Mouse (Mus musculus): ENCODE data around the gene Tpm1. TPM values are rescaled to one million over a fixed set of nuclear protein-coding genes. Genes with fewer than 3 reads are reported as not detected.

Gene Tpm1
- polyA plus RNA-seq, 1 experiment from 2014 or later, result 395 TPM

DNA sequence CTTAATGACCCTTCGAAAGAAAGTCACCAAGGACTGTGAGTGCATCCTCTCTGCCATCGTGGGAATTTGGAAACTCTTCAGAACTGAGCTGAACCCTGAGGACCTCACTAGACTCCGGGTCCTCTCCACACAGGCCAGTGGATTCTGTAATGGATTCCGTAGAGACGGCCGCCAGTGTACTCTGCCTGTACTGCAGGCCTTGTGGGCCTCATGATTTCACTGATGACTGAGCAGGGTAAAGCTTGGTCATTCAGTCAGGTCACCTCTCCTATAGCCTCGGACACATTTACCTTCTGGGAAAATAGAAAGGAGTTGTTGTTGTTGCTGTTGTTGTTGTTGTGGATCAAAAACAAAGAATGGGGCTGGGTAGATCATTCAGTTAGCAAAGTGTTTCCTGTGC is 67.1 kb downstream of the Tpm1 start:
- WGBS, result 85% methylated on average over 7 of the region's 7 CpGs

DNA sequence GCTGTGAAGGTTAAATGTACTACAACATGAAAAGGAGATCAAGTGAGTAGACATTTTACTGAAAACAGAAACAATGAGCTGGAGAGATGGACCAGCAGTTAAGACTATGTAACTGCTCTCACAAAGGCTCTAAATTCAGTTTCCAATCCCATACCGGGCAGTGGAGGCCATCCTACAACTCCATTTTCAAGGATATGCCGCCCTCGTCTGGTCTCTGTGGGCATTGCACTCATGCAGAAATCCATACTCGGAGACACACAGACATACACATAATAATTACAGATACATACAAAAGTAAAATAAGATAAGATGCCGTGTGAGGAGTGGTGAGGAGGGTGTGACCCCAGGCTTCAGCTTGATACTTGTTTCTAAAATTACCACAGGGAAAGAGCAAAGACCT is 68.7 kb downstream of the Tpm1 start:
- H3K9me3 ChIP-seq (ENCODE audit: control insufficient read depth, low read length), result no peaks in the 10 kb centered on the region
- no peak overlapping the region for H3K9ac ChIP-seq (ENCODE audit: low read length)
- H3K4me3 ChIP-seq (ENCODE audit: low read depth, low read length), result no peak overlapping the region
- ATAC-seq (ENCODE audit: insufficient number of reproducible peaks, low FRiP score, low TSS enrichment, low read depth) (no peak), DNase-seq (ENCODE audit: low spot score) (peak; percentile 88)
- no peaks in the 10 kb centered on the region for H3K36me3 ChIP-seq (ENCODE audit: control insufficient read depth, insufficient read depth, low read length)
- H3K4me2 ChIP-seq (ENCODE audit: low read depth, severe bottlenecking), result no peak overlapping the region
- H3K4me1 ChIP-seq (ENCODE audit: control insufficient read depth, insufficient read depth, low read length), result no peaks in the 10 kb centered on the region
- H3K27ac ChIP-seq (replicated peaks; ENCODE audit: low read depth, low read length), result no peak overlapping the region
- no peaks in the 10 kb centered on the region for H3K27me3 ChIP-seq (ENCODE audit: control insufficient read depth, insufficient read depth, low read length)
- 16% methylated on average over 5 of the region's 5 CpGs for WGBS

More for the DNA sequence above, 67.1 kb downstream of the Tpm1 start:
- Histone ChIP-seq H3K9ac (ENCODE audit: low read length) (no peak overlapping the region), H3K9me3 (ENCODE audit: control insufficient read depth, low read length) (no peaks in the 10 kb centered on the region), H3K4me2 (ENCODE audit: low read depth, severe bottlenecking) (no peak overlapping the region), H3K4me1 (ENCODE audit: control insufficient read depth, insufficient read depth, low read length) (no peaks in the 10 kb centered on the region), H3K4me3 (ENCODE audit: low read depth, low read length) (no peak overlapping the region), H3K27me3 (ENCODE audit: control insufficient read depth, insufficient read depth, low read length) (no peaks in the 10 kb centered on the region), H3K36me3 (ENCODE audit: control insufficient read depth, insufficient read depth, low read length) (no peaks in the 10 kb centered on the region), H3K27ac (replicated peaks; ENCODE audit: low read depth, low read length) (no peak overlapping the region)
- no peak for DNase-seq (ENCODE audit: low spot score)
- ATAC-seq (ENCODE audit: insufficient number of reproducible peaks, low FRiP score, low TSS enrichment, low read depth), result no peak

DNA sequence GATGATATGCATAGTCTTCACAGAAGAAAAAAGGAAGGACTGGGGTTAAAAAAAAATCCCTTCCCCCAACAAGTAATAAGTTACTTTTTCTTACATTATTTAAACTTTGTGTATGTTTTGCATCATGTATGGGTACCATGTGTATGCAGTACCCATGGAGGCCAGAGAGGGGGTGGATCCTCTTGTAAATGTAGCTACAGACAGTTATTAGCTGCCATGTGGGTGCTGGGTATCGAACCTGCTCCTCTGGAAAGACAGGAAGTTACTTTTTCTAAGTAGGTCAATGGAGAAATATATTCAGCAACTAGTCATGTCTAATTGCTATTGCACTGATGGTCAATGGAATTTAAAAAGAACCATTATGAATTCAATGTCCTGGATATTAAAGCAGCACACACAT is 70.7 kb downstream of the Tpm1 start:
- no peak overlapping the region for H3K4me2 ChIP-seq (ENCODE audit: low read depth, severe bottlenecking)
- H3K36me3 ChIP-seq (ENCODE audit: control insufficient read depth, insufficient read depth, low read length), result no peaks in the 10 kb centered on the region
- no peaks in the 10 kb centered on the region for H3K27me3 ChIP-seq (ENCODE audit: control insufficient read depth, insufficient read depth, low read length)
- no peak overlapping the region for H3K27ac ChIP-seq (replicated peaks; ENCODE audit: low read depth, low read length)
- no peaks in the 10 kb centered on the region for H3K9me3 ChIP-seq (ENCODE audit: control insufficient read depth, low read length)
- WGBS, result 76% methylated on average over 1 of the region's 1 CpGs
- no peak overlapping the region for H3K9ac ChIP-seq (ENCODE audit: low read length)
- DNase-seq (ENCODE audit: low spot score), result no peak
- H3K4me1 ChIP-seq (ENCODE audit: control insufficient read depth, insufficient read depth, low read length), result no peaks in the 10 kb centered on the region
- H3K4me3 ChIP-seq (ENCODE audit: low read depth, low read length), result no peak overlapping the region
- ATAC-seq (ENCODE audit: insufficient number of reproducible peaks, low FRiP score, low TSS enrichment, low read depth), result no peak

DNA sequence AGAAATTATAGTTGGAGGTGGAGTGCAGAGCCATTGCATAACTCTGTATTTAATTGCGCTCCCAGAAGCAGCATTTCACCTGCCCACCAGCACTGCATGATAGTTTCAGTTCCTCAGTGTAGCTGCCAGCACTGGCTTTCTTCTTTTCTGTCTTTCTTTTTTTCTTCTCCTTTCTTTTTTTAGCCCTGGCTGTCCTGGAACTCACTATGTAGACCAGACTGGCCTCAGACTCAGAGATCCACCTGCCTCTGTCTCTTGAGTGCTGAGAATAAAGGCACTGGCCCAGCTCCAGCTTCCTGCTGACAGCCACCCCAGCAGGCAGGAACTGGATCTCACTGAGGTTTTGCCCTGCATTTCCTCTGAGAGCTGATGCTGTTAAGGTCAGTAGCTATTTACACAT is 71.2 kb downstream of the Tpm1 start:
- DNase-seq (ENCODE audit: low spot score) (no peak), ATAC-seq (ENCODE audit: insufficient number of reproducible peaks, low FRiP score, low TSS enrichment, low read depth) (no peak)
- no peaks in the 10 kb centered on the region for H3K4me1 ChIP-seq (ENCODE audit: control insufficient read depth, insufficient read depth, low read length)
- H3K4me2 ChIP-seq (ENCODE audit: low read depth, severe bottlenecking), result no peak overlapping the region
- 92% methylated on average over 1 of the region's 1 CpGs for WGBS
- no peak overlapping the region for H3K27ac ChIP-seq (replicated peaks; ENCODE audit: low read depth, low read length)
- no peak overlapping the region for H3K9ac ChIP-seq (ENCODE audit: low read length)
- no peaks in the 10 kb centered on the region for H3K9me3 ChIP-seq (ENCODE audit: control insufficient read depth, low read length)
- no peak overlapping the region for H3K4me3 ChIP-seq (ENCODE audit: low read depth, low read length)
- no peaks in the 10 kb centered on the region for H3K36me3 ChIP-seq (ENCODE audit: control insufficient read depth, insufficient read depth, low read length)
- H3K27me3 ChIP-seq (ENCODE audit: control insufficient read depth, insufficient read depth, low read length), result no peaks in the 10 kb centered on the region

DNA sequence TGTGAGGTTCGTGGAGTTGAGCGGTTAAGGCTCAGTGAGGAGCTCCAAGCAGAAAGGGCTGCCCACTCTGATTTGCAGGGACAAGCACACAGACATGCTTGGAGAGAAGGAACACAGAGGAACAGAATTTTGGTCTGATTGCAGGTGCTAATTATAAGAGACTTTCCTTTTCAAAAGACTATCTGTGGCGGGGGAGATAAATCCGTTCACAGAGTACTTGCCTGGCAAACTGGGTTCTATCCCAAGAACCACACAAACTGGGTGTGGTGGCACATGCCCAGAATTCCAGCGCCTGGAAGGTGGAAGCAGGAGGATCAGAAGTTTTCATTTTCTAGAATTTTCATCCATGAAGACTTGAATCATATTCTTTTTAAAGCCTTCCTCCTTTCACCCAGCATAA is 72.1 kb downstream of the Tpm1 start:
- 79% methylated on average over 5 of the region's 5 CpGs for WGBS
- H3K36me3 ChIP-seq (ENCODE audit: control insufficient read depth, insufficient read depth, low read length), result no peaks in the 10 kb centered on the region
- H3K4me2 ChIP-seq (ENCODE audit: low read depth, severe bottlenecking), result no peak overlapping the region
- DNase-seq (ENCODE audit: low spot score) (no peak), ATAC-seq (ENCODE audit: insufficient number of reproducible peaks, low FRiP score, low TSS enrichment, low read depth) (no peak)
- H3K4me3 ChIP-seq (ENCODE audit: low read depth, low read length), result no peak overlapping the region
- H3K27me3 ChIP-seq (ENCODE audit: control insufficient read depth, insufficient read depth, low read length), result no peaks in the 10 kb centered on the region
- H3K9ac ChIP-seq (ENCODE audit: low read length), result no peak overlapping the region
- H3K4me1 ChIP-seq (ENCODE audit: control insufficient read depth, insufficient read depth, low read length), result no peaks in the 10 kb centered on the region
- H3K27ac ChIP-seq (replicated peaks; ENCODE audit: low read depth, low read length), result no peak overlapping the region
- no peaks in the 10 kb centered on the region for H3K9me3 ChIP-seq (ENCODE audit: control insufficient read depth, low read length)

DNA sequence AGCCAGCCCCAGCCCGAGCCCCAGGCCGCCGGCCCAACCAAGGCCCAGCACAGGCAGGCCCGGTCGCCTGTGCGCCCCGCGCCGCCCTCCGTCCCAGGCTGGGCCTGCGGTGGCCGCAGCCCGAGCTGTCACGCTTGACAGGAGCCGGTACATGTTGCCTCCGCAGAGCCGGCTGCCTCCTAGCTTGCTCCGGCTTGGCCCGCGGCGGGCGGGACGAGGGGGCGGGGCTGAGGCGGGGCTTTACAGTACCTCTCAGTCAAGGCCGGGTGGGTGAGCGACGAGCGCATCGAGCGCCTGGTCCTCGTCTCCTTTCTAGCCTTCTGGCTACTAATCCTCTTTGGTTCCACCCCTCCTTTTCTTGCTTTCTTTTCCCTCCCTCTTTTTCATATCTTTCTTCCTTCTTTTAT is 74.0 kb downstream of the Tpm1 start, which contains the start of gene Lactb:
Gene Lactb (minus strand): TSS at position 246 of the 407 bp plus-strand sequence.
- 0% methylated on average over 32 of the region's 32 CpGs for WGBS
- H3K4me3 ChIP-seq (ENCODE audit: low read depth, low read length), result peak within 1 kb of the TSS; percentile 78
- peak; percentile 88 for ATAC-seq (ENCODE audit: insufficient number of reproducible peaks, low FRiP score, low TSS enrichment, low read depth)

DNA sequence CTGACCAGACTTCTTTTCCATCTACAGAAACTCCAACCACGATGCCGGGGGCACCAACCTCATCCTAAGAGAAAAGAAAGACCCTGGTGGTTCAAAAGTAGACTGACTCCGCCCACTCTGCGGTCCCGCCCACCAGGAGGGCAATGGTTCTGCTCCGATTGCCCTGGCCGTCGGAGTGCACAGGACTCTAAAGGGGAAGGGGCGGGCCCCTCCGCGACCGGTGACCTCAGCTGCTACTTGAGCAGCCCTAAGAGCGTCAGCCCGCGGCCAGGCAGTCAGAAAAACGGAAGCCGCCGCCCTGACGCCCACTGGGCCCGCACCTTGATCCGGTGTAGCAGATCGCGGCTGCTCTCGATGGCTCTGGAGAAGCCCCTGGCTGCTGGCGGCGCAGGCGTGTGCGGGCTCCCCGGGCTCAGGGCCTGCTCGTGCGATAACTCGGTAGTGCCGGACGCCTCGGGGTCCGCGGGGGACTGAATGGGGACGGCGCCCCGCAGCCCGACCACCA is 74.4 kb downstream of the Tpm1 start:
- Histone ChIP-seq H3K4me2 (ENCODE audit: low read depth, severe bottlenecking) (peak overlapping the region; percentile 81), H3K9me3 (ENCODE audit: control insufficient read depth, low read length) (no peaks in the 10 kb centered on the region), H3K27ac (replicated peaks; ENCODE audit: low read depth, low read length) (peak overlapping the region; percentile 53; the same call in 1 of the 2 replicates), H3K9ac (ENCODE audit: low read length) (peak overlapping the region; percentile 47), H3K4me3 (ENCODE audit: low read depth, low read length) (peak overlapping the region; percentile 78), H3K27me3 (ENCODE audit: control insufficient read depth, insufficient read depth, low read length) (no peaks in the 10 kb centered on the region), H3K36me3 (ENCODE audit: control insufficient read depth, insufficient read depth, low read length) (no peaks in the 10 kb centered on the region), H3K4me1 (ENCODE audit: control insufficient read depth, insufficient read depth, low read length) (no peaks in the 10 kb centered on the region)
- ATAC-seq (ENCODE audit: insufficient number of reproducible peaks, low FRiP score, low TSS enrichment, low read depth) (peak; percentile 82), DNase-seq (ENCODE audit: low spot score) (peak; percentile 88)
- under 1% methylated on average over 41 of the region's 41 CpGs for WGBS

More for the DNA sequence above, 74.0 kb downstream of the Tpm1 start, which contains the start of gene Lactb:
- H3K27me3 ChIP-seq (ENCODE audit: control insufficient read depth, insufficient read depth, low read length), result no peaks in the 10 kb centered on the region
- DNase-seq (ENCODE audit: low spot score), result peak; percentile 97
- no peaks in the 10 kb centered on the region for H3K36me3 ChIP-seq (ENCODE audit: control insufficient read depth, insufficient read depth, low read length)
- H3K9me3 ChIP-seq (ENCODE audit: control insufficient read depth, low read length), result no peaks in the 10 kb centered on the region
- H3K4me1 ChIP-seq (ENCODE audit: control insufficient read depth, insufficient read depth, low read length), result no peaks in the 10 kb centered on the region
- H3K9ac ChIP-seq (ENCODE audit: low read length), result peak within 1 kb of the TSS; percentile 47
- peak within 1 kb of the TSS; percentile 53; the same call in 1 of the 2 replicates for H3K27ac ChIP-seq (replicated peaks; ENCODE audit: low read depth, low read length)
- peak within 1 kb of the TSS; percentile 81 for H3K4me2 ChIP-seq (ENCODE audit: low read depth, severe bottlenecking)
